Mouse (Mus musculus) neural tube, embryonic 10.5 days (tissue): ENCODE measurements around the gene Osbpl2.

Experiments
- DNase-seq: peaks from one replicate; pipeline ENCODE4 v3.0.0-alpha.2; 2017; ENCODE audit warnings: low spot score; ENCODE audit errors: extremely low spot score

Osbpl2 gene

GRCm38 (mm10) chr2:180104659-180105377 is 14.3 kb upstream of the Osbpl2 start:
- no peak for DNase-seq

- no peak for DNase-seq
These were observed 13.5 kb upstream of the Osbpl2 start for GRCm38 (mm10) chr2:180105441-180106190.

GRCm38 (mm10) chr2:180107081-180107480 is 12.0 kb upstream of the Osbpl2 start:
- DNase-seq, result no peak

GRCm38 (mm10) chr2:180108285-180108684 is 10.8 kb upstream of the Osbpl2 start:
- DNase-seq, result no peak

- no peak for DNase-seq
These were observed 4.9 kb upstream of the Osbpl2 start for GRCm38 (mm10) chr2:180113909-180114890.

- no peak for DNase-seq
These were observed 3.8 kb upstream of the Osbpl2 start for GRCm38 (mm10) chr2:180115279-180115678.

- no peak for DNase-seq
These were observed 3.0 kb upstream of the Osbpl2 start for GRCm38 (mm10) chr2:180116081-180116493.

- DNase-seq, result no peak
These were observed 2.2 kb upstream of the Osbpl2 start for GRCm38 (mm10) chr2:180116741-180117484.

- DNase-seq, result peak; percentile 73
These were observed 1.5 kb upstream of the Osbpl2 start for GRCm38 (mm10) chr2:180117485-180118194.

- no peak for DNase-seq
These were observed 559 bp downstream of the Osbpl2 start for GRCm38 (mm10) chr2:180119439-180120291.

- no peak for DNase-seq
These were observed 1.2 kb downstream of the Osbpl2 start for GRCm38 (mm10) chr2:180120292-180120761.

GRCm38 (mm10) chr2:180124192-180124591 is 5.1 kb downstream of the Osbpl2 start:
- DNase-seq, result no peak

GRCm38 (mm10) chr2:180126195-180126594 is 7.1 kb downstream of the Osbpl2 start:
- no peak for DNase-seq

- no peak for DNase-seq
These were observed 8.6 kb downstream of the Osbpl2 start for GRCm38 (mm10) chr2:180127675-180128074.

GRCm38 (mm10) chr2:180133231-180133630 is 14.1 kb downstream of the Osbpl2 start:
- DNase-seq, result no peak

- no peak for DNase-seq
These were observed 14.8 kb downstream of the Osbpl2 start for GRCm38 (mm10) chr2:180133911-180134310.

- no peak for DNase-seq
These were observed 16.3 kb downstream of the Osbpl2 start for GRCm38 (mm10) chr2:180135414-180135813.

- no peak for DNase-seq
These were observed 27.0 kb downstream of the Osbpl2 start for GRCm38 (mm10) chr2:180146091-180146490.

GRCm38 (mm10) chr2:180147379-180147778 is 28.3 kb downstream of the Osbpl2 start:
- DNase-seq, result no peak
